ENCODE assay signal across 13 mouse cellular contexts in the genomic region with DNA sequence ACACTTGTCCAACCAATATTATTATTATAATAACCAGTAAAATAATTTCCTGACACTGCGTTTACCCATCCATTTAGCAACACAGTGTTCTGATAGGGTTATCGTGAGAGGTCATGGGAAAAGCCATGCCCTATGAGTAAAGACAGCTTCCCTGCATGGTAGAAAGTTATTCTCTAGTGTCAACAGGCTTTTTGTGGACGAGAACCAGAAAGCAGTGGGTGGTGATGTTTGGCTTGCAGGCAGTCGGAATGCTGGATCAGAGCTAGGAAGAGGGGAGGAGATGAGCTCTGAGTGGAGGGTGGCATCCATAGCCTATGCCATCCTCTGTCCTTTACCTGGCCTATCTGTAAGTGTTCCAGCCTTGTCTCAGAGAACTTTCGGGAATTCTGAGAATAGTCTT.
DNase-seq lines count a peak whose midpoint lies in the region; ATAC-seq and TF ChIP-seq lines count a peak whose summit lies in the region.
"Had no signal": no experiment of that assay in that cellular context is flagged by ENCODE, and none has a peak within 500 bp of the region (broad histone marks: within the 10 kb centered on the region; RNA-seq: fewer than 3 reads in every experiment).

No protein-coding gene starts in this region.

- no peak for DNase-seq in heart, embryonic 10.5 days (ENCODE audit: low spot score)
- no peak for DNase-seq in heart, adult 8-10 months (ENCODE audit: low spot score)
- no peak for DNase-seq in kidney, postnatal 10 days
- no peak for DNase-seq in stomach, postnatal 0 days (ENCODE audit: low spot score)
- DNase-seq in ovary, adult 18-20 months (ENCODE audit: low spot score) = no peak
- DNase-seq: B cell, adult 2 months; cerebellum, postnatal 14 days; forebrain, postnatal 0 days; thymus, postnatal 36 days had no signal

- no peak overlapping the region for H3K4me2 ChIP-seq in kidney, embryonic 15.5 days
- no peak overlapping the region for H3K4me2 ChIP-seq in stomach, embryonic 15.5 days
- no peak overlapping the region for H3K4me2 ChIP-seq in stomach, postnatal 0 days (replicated peaks; ENCODE audit: low read depth)
- H3K4me2 ChIP-seq: hindbrain, embryonic 12.5 days had no signal

- TF ChIP-seq EP300 in stomach, postnatal 0 days (optimal IDR thresholded peaks at IDR 0.05) = no peak

- H3K4me3 ChIP-seq in heart, embryonic 10.5 days = no peak overlapping the region
- H3K4me3 ChIP-seq in kidney, embryonic 15.5 days (replicated peaks) = no peak overlapping the region
- H3K4me3 ChIP-seq in stomach, embryonic 15.5 days (replicated peaks) = no peak overlapping the region
- H3K4me3 ChIP-seq in stomach, postnatal 0 days (ENCODE audit: low read depth, low read length) = no peak overlapping the region
- H3K4me3 ChIP-seq: hindbrain, embryonic 12.5 days; limb, embryonic 13.5 days had no signal

- H3K36me3 ChIP-seq in heart, embryonic 10.5 days = no peaks in the 10 kb centered on the region
- H3K36me3 ChIP-seq in kidney, embryonic 15.5 days = no peaks in the 10 kb centered on the region
- no peaks in the 10 kb centered on the region for H3K36me3 ChIP-seq in stomach, embryonic 15.5 days
- H3K36me3 ChIP-seq in stomach, postnatal 0 days (ENCODE audit: control insufficient read depth, insufficient read depth, low read length) = no peaks in the 10 kb centered on the region
- H3K36me3 ChIP-seq: hindbrain, embryonic 12.5 days; limb, embryonic 13.5 days had no signal

- no peak for ATAC-seq in kidney, embryonic 15.5 days (replicated peaks; ENCODE audit: low FRiP score)
- no peak for ATAC-seq in stomach, embryonic 15.5 days (ENCODE audit: insufficient read depth, low FRiP score, low read depth)
- no peak for ATAC-seq in stomach, postnatal 0 days (ENCODE audit: low FRiP score, low TSS enrichment)

- no peaks in the 10 kb centered on the region for H3K27me3 ChIP-seq in heart, embryonic 10.5 days (ENCODE audit: insufficient read depth, poor library complexity, severe bottlenecking)
- H3K27me3 ChIP-seq in kidney, embryonic 15.5 days = no peaks in the 10 kb centered on the region
- no peaks in the 10 kb centered on the region for H3K27me3 ChIP-seq in stomach, embryonic 15.5 days (replicated peaks)
- H3K27me3 ChIP-seq in stomach, postnatal 0 days (ENCODE audit: control insufficient read depth, insufficient read depth, low read length) = no peaks in the 10 kb centered on the region
- H3K27me3 ChIP-seq: hindbrain, embryonic 12.5 days; limb, embryonic 13.5 days had no signal

- H3K4me1 ChIP-seq in heart, embryonic 10.5 days = peaks cover 24% of the 10 kb centered on the region
- H3K4me1 ChIP-seq in kidney, embryonic 15.5 days = peaks cover 26% of the 10 kb centered on the region
- peaks cover 5% of the 10 kb centered on the region; the same call in 1 of the 2 replicates for H3K4me1 ChIP-seq in stomach, embryonic 15.5 days
- no peaks in the 10 kb centered on the region for H3K4me1 ChIP-seq in stomach, postnatal 0 days (replicated peaks; ENCODE audit: control insufficient read depth, insufficient read depth)

- no peak for TF ChIP-seq CTCF in stomach, postnatal 0 days (IDR thresholded peaks at IDR 0.05; ENCODE audit: low read depth)

- no peaks in the 10 kb centered on the region for H3K9me3 ChIP-seq in heart, embryonic 10.5 days
- no peaks in the 10 kb centered on the region for H3K9me3 ChIP-seq in kidney, embryonic 15.5 days (replicated peaks)
- no peaks in the 10 kb centered on the region for H3K9me3 ChIP-seq in stomach, embryonic 15.5 days
- H3K9me3 ChIP-seq in stomach, postnatal 0 days (ENCODE audit: control insufficient read depth, low read length) = no peaks in the 10 kb centered on the region
- H3K9me3 ChIP-seq: hindbrain, embryonic 12.5 days; limb, embryonic 13.5 days had no signal

- WGBS in heart, embryonic 10.5 days = 55% methylated on average over 5 of the region's 5 CpGs
- WGBS in kidney, embryonic 15.5 days = 66% methylated on average over 5 of the region's 5 CpGs
- WGBS in stomach, embryonic 15.5 days = 61% methylated on average over 5 of the region's 5 CpGs
- 52% methylated on average over 5 of the region's 5 CpGs for WGBS in stomach, postnatal 0 days

- peak overlapping the region; percentile 10; the same call in 1 of the 2 replicates for H3K27ac ChIP-seq in heart, embryonic 10.5 days
- H3K27ac ChIP-seq in kidney, embryonic 15.5 days = peak overlapping the region; percentile 69; the same call in 1 of the 2 replicates
- H3K27ac ChIP-seq in stomach, embryonic 15.5 days = 0 out of 2 replicates have a peak overlapping the region, but pooled peaks have one; percentile 53
- H3K27ac ChIP-seq in stomach, postnatal 0 days (replicated peaks) = no peak overlapping the region

- no peak overlapping the region for H3K9ac ChIP-seq in kidney, embryonic 15.5 days
- H3K9ac ChIP-seq in stomach, embryonic 15.5 days = no peak overlapping the region
- no peak overlapping the region for H3K9ac ChIP-seq in stomach, postnatal 0 days (ENCODE audit: low read length)
- H3K9ac ChIP-seq: forebrain, postnatal 0 days; hindbrain, embryonic 12.5 days; limb, embryonic 13.5 days had no signal
